Mouse (Mus musculus): ENCODE data around the gene Pds5b.
"Not testable (repeated sequence)": the region's sequence is repeated elsewhere in the genome, so short reads cannot be mapped to it uniquely, and the experiment has no call there.

The Pds5b gene

DNA sequence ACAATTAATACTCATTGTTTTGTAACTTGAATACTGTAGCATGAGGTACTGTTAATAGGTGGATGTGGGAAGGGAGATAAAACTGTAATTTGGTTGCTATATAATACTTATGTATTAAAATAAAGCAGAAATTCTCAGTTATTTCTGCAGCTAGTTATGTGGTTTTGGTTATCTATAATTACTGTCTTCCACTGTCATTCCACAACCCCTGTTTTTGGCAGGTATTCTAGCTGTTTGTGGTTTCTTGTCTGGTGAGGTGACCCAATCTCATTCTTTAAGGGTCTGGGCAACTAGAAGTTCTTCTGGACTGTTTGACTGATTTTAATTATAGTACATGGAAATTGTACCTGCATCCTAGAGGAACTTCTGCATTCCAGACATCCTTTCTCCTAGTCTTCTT, 17.1 kb downstream of the Pds5b start:
- Histone ChIP-seq H3K27me3 (ENCODE audit: insufficient read depth, low read length) (no peaks in the 10 kb centered on the region), H3K9me3 (ENCODE audit: low read length) (no peaks in the 10 kb centered on the region), H3K36me3 (ENCODE audit: insufficient read depth, low read length) (no peaks in the 10 kb centered on the region), H3K4me1 (replicated peaks; ENCODE audit: low read depth, low read length) (no peaks in the 10 kb centered on the region), H3K4me3 (replicated peaks; ENCODE audit: low read length) (no peak overlapping the region)
- TF ChIP-seq POU5F1 (IDR thresholded peaks at IDR 0.05; ENCODE audit: borderline replicate concordance, low read length) (no peak), NANOG (IDR thresholded peaks at IDR 0.05; ENCODE audit: borderline replicate concordance, low read length) (no peak), CTCF (conservative IDR thresholded peaks at IDR 0.05; ENCODE audit: low read length) (no peak)

- no peak for TF ChIP-seq CTCF (conservative IDR thresholded peaks at IDR 0.05; ENCODE audit: low read length)
- no peak for TF ChIP-seq NANOG (IDR thresholded peaks at IDR 0.05; ENCODE audit: borderline replicate concordance, low read length)
- no peak for TF ChIP-seq POU5F1 (IDR thresholded peaks at IDR 0.05; ENCODE audit: borderline replicate concordance, low read length)
- Histone ChIP-seq H3K36me3 (ENCODE audit: insufficient read depth, low read length) (no peaks in the 10 kb centered on the region), H3K9me3 (ENCODE audit: low read length) (no peaks in the 10 kb centered on the region), H3K27me3 (ENCODE audit: insufficient read depth, low read length) (no peaks in the 10 kb centered on the region), H3K4me3 (replicated peaks; ENCODE audit: low read length) (no peak overlapping the region), H3K4me1 (replicated peaks; ENCODE audit: low read depth, low read length) (no peaks in the 10 kb centered on the region)
Measured at GRCm38 (mm10) chr5:150693277-150693676, 19.7 kb downstream of the Pds5b start.

GRCm38 (mm10) chr5:150702714-150703113, 29.2 kb downstream of the Pds5b start:
- no peak for TF ChIP-seq NANOG (IDR thresholded peaks at IDR 0.05; ENCODE audit: borderline replicate concordance, low read length)
- peak; percentile 57 for TF ChIP-seq CTCF (conservative IDR thresholded peaks at IDR 0.05; ENCODE audit: low read length)
- H3K9me3 ChIP-seq (ENCODE audit: low read length) = no peaks in the 10 kb centered on the region
- 0 out of 2 replicates have a peak, but pooled peaks cover 3% of the 10 kb centered on the region for H3K36me3 ChIP-seq (ENCODE audit: insufficient read depth, low read length)
- H3K4me1 ChIP-seq (replicated peaks; ENCODE audit: low read depth, low read length) = peaks cover 21% of the 10 kb centered on the region
- no peak overlapping the region for H3K4me3 ChIP-seq (replicated peaks; ENCODE audit: low read length)
- H3K27me3 ChIP-seq (ENCODE audit: insufficient read depth, low read length) = no peaks in the 10 kb centered on the region

DNA sequence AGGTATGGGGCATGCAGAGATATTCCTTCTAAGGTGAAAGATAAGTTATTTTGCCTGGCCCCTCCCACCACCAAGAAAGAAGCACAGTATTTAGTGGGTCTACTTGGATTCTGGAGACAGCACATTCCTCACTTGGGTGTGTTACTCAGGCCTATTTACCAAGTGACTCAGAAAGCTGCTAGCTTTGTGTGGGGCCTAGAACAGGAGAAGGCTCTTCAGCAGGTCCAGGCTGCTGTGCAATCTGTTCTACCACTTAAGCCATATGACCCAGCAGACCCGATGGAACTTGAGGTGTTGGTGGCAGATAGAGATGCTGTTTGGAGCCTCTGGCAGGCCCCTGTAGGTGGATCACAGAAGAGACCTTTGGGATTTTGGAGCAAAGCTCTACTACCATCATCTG, 33.1 kb downstream of the Pds5b start:
- not testable (repeated sequence) for H3K27me3 ChIP-seq (ENCODE audit: insufficient read depth, low read length); H3K9me3 ChIP-seq (ENCODE audit: low read length); H3K36me3 ChIP-seq (ENCODE audit: insufficient read depth, low read length); H3K4me3 ChIP-seq (replicated peaks; ENCODE audit: low read length)
- H3K4me1 ChIP-seq (replicated peaks; ENCODE audit: low read depth, low read length) = peaks cover 28% of the 10 kb centered on the region

- not testable (repeated sequence) for H3K9me3 ChIP-seq (ENCODE audit: low read length); H3K27me3 ChIP-seq (ENCODE audit: insufficient read depth, low read length); H3K4me3 ChIP-seq (replicated peaks; ENCODE audit: low read length); H3K36me3 ChIP-seq (ENCODE audit: insufficient read depth, low read length)
- H3K4me1 ChIP-seq (replicated peaks; ENCODE audit: low read depth, low read length) = peaks cover 28% of the 10 kb centered on the region
Measured at GRCm38 (mm10) chr5:150707181-150707580, 33.6 kb downstream of the Pds5b start.

DNA sequence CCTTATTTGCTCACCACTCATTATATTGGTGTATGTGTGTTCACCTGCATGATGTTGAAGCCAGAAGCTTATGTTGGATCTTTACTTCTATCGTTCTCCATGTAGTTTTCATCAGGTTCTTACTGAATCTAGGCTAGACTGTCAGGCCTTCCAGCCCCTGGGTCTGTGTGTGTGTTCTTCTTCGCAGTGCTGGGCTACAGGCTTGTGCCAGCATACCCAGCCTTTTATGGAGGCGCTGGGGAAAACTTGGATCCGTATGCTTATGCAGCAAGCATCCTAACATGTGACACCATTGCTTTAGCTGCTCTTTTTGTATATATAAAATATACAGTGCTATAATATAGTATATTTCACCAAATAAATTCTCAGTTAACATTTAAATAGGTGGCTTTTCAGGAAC, 38.0 kb downstream of the Pds5b start:
- Histone ChIP-seq H3K4me3 (replicated peaks; ENCODE audit: low read length) (no peak overlapping the region), H3K27me3 (ENCODE audit: insufficient read depth, low read length) (no peaks in the 10 kb centered on the region), H3K9me3 (ENCODE audit: low read length) (no peaks in the 10 kb centered on the region), H3K36me3 (ENCODE audit: insufficient read depth, low read length) (no peaks in the 10 kb centered on the region), H3K4me1 (replicated peaks; ENCODE audit: low read depth, low read length) (peaks cover 38% of the 10 kb centered on the region)
- TF ChIP-seq POU5F1 (IDR thresholded peaks at IDR 0.05; ENCODE audit: borderline replicate concordance, low read length) (no peak), NANOG (IDR thresholded peaks at IDR 0.05; ENCODE audit: borderline replicate concordance, low read length) (no peak), CTCF (conservative IDR thresholded peaks at IDR 0.05; ENCODE audit: low read length) (no peak)

DNA sequence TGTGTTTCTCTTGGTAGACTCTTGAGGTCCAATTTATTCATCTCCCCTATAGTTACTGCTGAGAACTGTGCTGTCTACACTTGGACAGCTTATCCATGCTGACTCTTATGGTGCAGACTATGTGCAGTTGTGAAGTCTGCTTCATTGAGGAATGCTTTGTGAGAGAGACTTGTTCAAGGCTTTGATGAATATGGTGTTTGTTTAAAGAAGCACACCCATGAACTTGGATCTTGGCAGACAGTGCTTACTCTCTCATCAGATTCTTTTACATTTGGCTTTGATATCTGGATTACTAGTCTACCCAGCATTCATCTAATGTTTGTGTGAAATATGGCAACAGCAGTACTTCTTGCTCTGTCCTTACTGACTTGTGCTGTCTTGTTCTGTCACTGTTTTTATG, 39.9 kb downstream of the Pds5b start:
- no peaks in the 10 kb centered on the region for H3K27me3 ChIP-seq (ENCODE audit: insufficient read depth, low read length)
- H3K36me3 ChIP-seq (ENCODE audit: insufficient read depth, low read length) = no peaks in the 10 kb centered on the region
- no peaks in the 10 kb centered on the region for H3K9me3 ChIP-seq (ENCODE audit: low read length)
- TF ChIP-seq CTCF (conservative IDR thresholded peaks at IDR 0.05; ENCODE audit: low read length) = no peak
- TF ChIP-seq NANOG (IDR thresholded peaks at IDR 0.05; ENCODE audit: borderline replicate concordance, low read length) = no peak
- TF ChIP-seq POU5F1 (IDR thresholded peaks at IDR 0.05; ENCODE audit: borderline replicate concordance, low read length) = no peak
- no peak overlapping the region for H3K4me3 ChIP-seq (replicated peaks; ENCODE audit: low read length)
- peaks cover 38% of the 10 kb centered on the region for H3K4me1 ChIP-seq (replicated peaks; ENCODE audit: low read depth, low read length)

GRCm38 (mm10) chr5:150717775-150718174, 44.2 kb downstream of the Pds5b start:
- peaks cover 28% of the 10 kb centered on the region for H3K4me1 ChIP-seq (replicated peaks; ENCODE audit: low read depth, low read length)
- peaks cover 15% of the 10 kb centered on the region for H3K36me3 ChIP-seq (ENCODE audit: insufficient read depth, low read length)
- H3K27me3 ChIP-seq (ENCODE audit: insufficient read depth, low read length) = no peaks in the 10 kb centered on the region
- H3K9me3 ChIP-seq (ENCODE audit: low read length) = no peaks in the 10 kb centered on the region
- no peak overlapping the region for H3K4me3 ChIP-seq (replicated peaks; ENCODE audit: low read length)
- TF ChIP-seq NANOG (IDR thresholded peaks at IDR 0.05; ENCODE audit: borderline replicate concordance, low read length) (no peak), CTCF (conservative IDR thresholded peaks at IDR 0.05; ENCODE audit: low read length) (peak; percentile 52), POU5F1 (IDR thresholded peaks at IDR 0.05; ENCODE audit: borderline replicate concordance, low read length) (no peak)

GRCm38 (mm10) chr5:150724641-150725040, 51.1 kb downstream of the Pds5b start:
- 0 out of 2 replicates have a peak, but pooled peaks cover 3% of the 10 kb centered on the region for H3K4me1 ChIP-seq (replicated peaks; ENCODE audit: low read depth, low read length)
- no peaks in the 10 kb centered on the region for H3K27me3 ChIP-seq (ENCODE audit: insufficient read depth, low read length)
- no peaks in the 10 kb centered on the region for H3K9me3 ChIP-seq (ENCODE audit: low read length)
- no peak overlapping the region for H3K4me3 ChIP-seq (replicated peaks; ENCODE audit: low read length)
- TF ChIP-seq NANOG (IDR thresholded peaks at IDR 0.05; ENCODE audit: borderline replicate concordance, low read length) = no peak
- TF ChIP-seq CTCF (conservative IDR thresholded peaks at IDR 0.05; ENCODE audit: low read length) = no peak
- TF ChIP-seq POU5F1 (IDR thresholded peaks at IDR 0.05; ENCODE audit: borderline replicate concordance, low read length) = no peak
- H3K36me3 ChIP-seq (ENCODE audit: insufficient read depth, low read length) = peaks cover 23% of the 10 kb centered on the region

DNA sequence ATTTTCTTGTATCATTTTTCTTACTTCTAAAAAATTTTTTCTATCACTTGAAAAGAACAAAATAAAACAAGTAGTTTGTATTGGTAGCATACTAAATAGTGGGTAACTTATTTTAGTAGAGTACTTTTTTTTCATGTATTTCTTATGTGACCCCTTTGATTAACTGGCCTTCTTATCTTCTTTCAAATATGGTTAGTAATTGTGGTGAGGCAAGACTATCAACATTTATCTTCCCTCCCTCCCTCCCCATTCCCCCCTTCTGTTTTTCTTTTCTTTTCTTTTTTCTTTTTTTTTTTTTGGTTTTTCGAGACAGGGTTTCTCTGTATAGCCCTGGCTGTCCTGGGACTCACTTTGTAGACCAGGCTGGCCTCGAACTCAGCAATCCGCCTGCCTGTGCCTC, 63.5 kb downstream of the Pds5b start:
- H3K4me1 ChIP-seq (replicated peaks; ENCODE audit: low read depth, low read length) = peaks cover 16% of the 10 kb centered on the region
- H3K27me3 ChIP-seq (ENCODE audit: insufficient read depth, low read length); H3K4me3 ChIP-seq (replicated peaks; ENCODE audit: low read length): not testable (repeated sequence)
- peaks cover 43% of the 10 kb centered on the region for H3K36me3 ChIP-seq (ENCODE audit: insufficient read depth, low read length)
- H3K9me3 ChIP-seq (ENCODE audit: low read length) = peaks cover 13% of the 10 kb centered on the region
